Mouse (Mus musculus): ENCODE results near the gene Psapl1. TPM values are rescaled to one million over a fixed set of nuclear protein-coding genes. Genes with fewer than 3 reads are reported as not detected.
"Not testable (repeated sequence)": the region's sequence is repeated elsewhere in the genome, so short reads cannot be mapped to it uniquely, and the experiment has no call there.

Gene Psapl1
- polyA plus RNA-seq, 1 experiment from 2014 or later: 0.05 TPM

- Histone ChIP-seq H3K9me3 (replicated peaks) (no peaks in the 10 kb centered on the region), H3K4me1 (peaks cover 10% of the 10 kb centered on the region), H3K36me3 (no peaks in the 10 kb centered on the region), H3K4me3 (no peak overlapping the region), H3K27me3 (ENCODE audit: low read depth, poor library complexity, severe bottlenecking) (no peaks in the 10 kb centered on the region), H3K27ac (no peak overlapping the region)
- 71% methylated on average over 6 of the region's 6 CpGs for WGBS
- DNase-seq (ENCODE audit: low spot score): no peak
Measured at GRCm38 (mm10) chr5:36220626-36221025, 16.8 kb downstream of the Psapl1 start.

- no peaks in the 10 kb centered on the region for H3K9me3 ChIP-seq (replicated peaks)
- no peaks in the 10 kb centered on the region for H3K27me3 ChIP-seq (ENCODE audit: low read depth, poor library complexity, severe bottlenecking)
- 66% methylated on average over 6 of the region's 6 CpGs for WGBS
- H3K4me3 ChIP-seq: no peak overlapping the region
- H3K27ac ChIP-seq: no peak overlapping the region
- peak; percentile 68 for DNase-seq (ENCODE audit: low spot score)
- no peaks in the 10 kb centered on the region for H3K36me3 ChIP-seq
- H3K4me1 ChIP-seq: peaks cover 26% of the 10 kb centered on the region
Measured at GRCm38 (mm10) chr5:36223787-36224186, 20.0 kb downstream of the Psapl1 start.

- WGBS: 88% methylated on average over 7 of the region's 7 CpGs
- Histone ChIP-seq H3K36me3 (no peaks in the 10 kb centered on the region), H3K4me3 (no peak overlapping the region), H3K27ac (0 out of 2 replicates have a peak overlapping the region, but pooled peaks have one; percentile 36), H3K9me3 (replicated peaks) (no peaks in the 10 kb centered on the region), H3K27me3 (ENCODE audit: low read depth, poor library complexity, severe bottlenecking) (no peaks in the 10 kb centered on the region), H3K4me1 (peaks cover 42% of the 10 kb centered on the region)
- DNase-seq (ENCODE audit: low spot score): no peak
Measured at GRCm38 (mm10) chr5:36225855-36226254, 22.0 kb downstream of the Psapl1 start.

GRCm38 (mm10) chr5:36226296-36226695, 22.5 kb downstream of the Psapl1 start:
- Histone ChIP-seq H3K27ac (0 out of 2 replicates have a peak overlapping the region, but pooled peaks have one; percentile 36), H3K4me1 (peaks cover 42% of the 10 kb centered on the region)

GRCm38 (mm10) chr5:36228405-36229370, 24.9 kb downstream of the Psapl1 start:
- Histone ChIP-seq H3K4me1 (peaks cover 39% of the 10 kb centered on the region), H3K9me3 (replicated peaks) (no peaks in the 10 kb centered on the region), H3K4me3 (no peak overlapping the region), H3K36me3 (no peaks in the 10 kb centered on the region), H3K27me3 (ENCODE audit: low read depth, poor library complexity, severe bottlenecking) (no peaks in the 10 kb centered on the region), H3K27ac (no peak overlapping the region)
- 84% methylated on average over 23 of the region's 23 CpGs for WGBS
- DNase-seq (ENCODE audit: low spot score): no peak

More at GRCm38 (mm10) chr5:36226296-36226695, 22.5 kb downstream of the Psapl1 start:
- WGBS: 74% methylated on average over 11 of the region's 11 CpGs
- no peak for DNase-seq (ENCODE audit: low spot score)
- no peaks in the 10 kb centered on the region for H3K9me3 ChIP-seq (replicated peaks)
- no peaks in the 10 kb centered on the region for H3K36me3 ChIP-seq
- H3K4me3 ChIP-seq: no peak overlapping the region
- no peaks in the 10 kb centered on the region for H3K27me3 ChIP-seq (ENCODE audit: low read depth, poor library complexity, severe bottlenecking)

GRCm38 (mm10) chr5:36230301-36230780, 26.5 kb downstream of the Psapl1 start:
- no peak for DNase-seq (ENCODE audit: low spot score)
- Histone ChIP-seq H3K4me1 (peaks cover 36% of the 10 kb centered on the region), H3K27me3 (ENCODE audit: low read depth, poor library complexity, severe bottlenecking) (no peaks in the 10 kb centered on the region), H3K27ac (no peak overlapping the region), H3K36me3 (no peaks in the 10 kb centered on the region), H3K4me3 (no peak overlapping the region), H3K9me3 (replicated peaks) (no peaks in the 10 kb centered on the region)
- WGBS: 56% methylated on average over 9 of the region's 9 CpGs

GRCm38 (mm10) chr5:36237526-36237925, 33.7 kb downstream of the Psapl1 start:
- not testable (repeated sequence) for H3K4me3 ChIP-seq; H3K4me1 ChIP-seq; DNase-seq (ENCODE audit: low spot score); H3K36me3 ChIP-seq; H3K27me3 ChIP-seq (ENCODE audit: low read depth, poor library complexity, severe bottlenecking); H3K27ac ChIP-seq; H3K9me3 ChIP-seq (replicated peaks)
- 93% methylated on average over 9 of the region's 10 CpGs for WGBS

GRCm38 (mm10) chr5:36248022-36248421, 44.2 kb downstream of the Psapl1 start:
- DNase-seq (ENCODE audit: low spot score): no peak
- Histone ChIP-seq H3K4me3 (no peak overlapping the region), H3K27ac (no peak overlapping the region), H3K27me3 (ENCODE audit: low read depth, poor library complexity, severe bottlenecking) (no peaks in the 10 kb centered on the region), H3K9me3 (replicated peaks) (no peaks in the 10 kb centered on the region), H3K36me3 (no peaks in the 10 kb centered on the region), H3K4me1 (peaks cover 5% of the 10 kb centered on the region)
- WGBS: 86% methylated on average over 3 of the region's 3 CpGs

GRCm38 (mm10) chr5:36252746-36253504, 49.1 kb downstream of the Psapl1 start:
- no peak overlapping the region for H3K4me3 ChIP-seq
- no peak for DNase-seq (ENCODE audit: low spot score)
- H3K9me3 ChIP-seq (replicated peaks): no peaks in the 10 kb centered on the region
- H3K4me1 ChIP-seq: peaks cover 20% of the 10 kb centered on the region
- H3K27ac ChIP-seq: peak overlapping the region; percentile 36; the same call in 1 of the 2 replicates
- WGBS: 89% methylated on average over 17 of the region's 17 CpGs
- no peaks in the 10 kb centered on the region for H3K27me3 ChIP-seq (ENCODE audit: low read depth, poor library complexity, severe bottlenecking)
- H3K36me3 ChIP-seq: no peaks in the 10 kb centered on the region

GRCm38 (mm10) chr5:36254642-36255516, 51.1 kb downstream of the Psapl1 start:
- Histone ChIP-seq H3K9me3 (replicated peaks) (no peaks in the 10 kb centered on the region), H3K4me3 (no peak overlapping the region), H3K36me3 (no peaks in the 10 kb centered on the region), H3K4me1 (peaks cover 24% of the 10 kb centered on the region), H3K27ac (0 out of 2 replicates have a peak overlapping the region, but pooled peaks have one; percentile 6), H3K27me3 (ENCODE audit: low read depth, poor library complexity, severe bottlenecking) (no peaks in the 10 kb centered on the region)
- 67% methylated on average over 18 of the region's 18 CpGs for WGBS
- DNase-seq (ENCODE audit: low spot score): peak; percentile 37
